Mouse (Mus musculus) subcutaneous adipose tissue, adult 2 months (tissue): ENCODE results near the gene Slc35f1. TPM values are rescaled to one million over a fixed set of nuclear protein-coding genes. Genes with fewer than 3 reads are reported as not detected.

ENCODE experiments used
- polyA plus RNA-seq: library from polyadenylated mRNA; depleted of rRNA; stranded (reverse); fragments of >200 nt; gene quantifications from 2 replicates; pipeline ENCODE4 v1.2.3, GENCODE M21; 2012; ENCODE audit warnings: low replicate concordance; rRNA removed

Gene Slc35f1
- 0.31 and 0.37 TPM in 2 replicates for polyA plus RNA-seq

GRCm38 (mm10) chr10:52690334-52690991, at the start of gene Slc35f1:
Gene Slc35f1 (plus strand): TSS chr10:52690533.

